Mouse (Mus musculus): ENCODE measurements around the gene Ptgfrn. TPM values are rescaled to one million over a fixed set of nuclear protein-coding genes. Genes with fewer than 3 reads are reported as not detected.

Gene Ptgfrn
- polyA plus RNA-seq, 1 experiment from 2014 or later, result 10.5 TPM

DNA sequence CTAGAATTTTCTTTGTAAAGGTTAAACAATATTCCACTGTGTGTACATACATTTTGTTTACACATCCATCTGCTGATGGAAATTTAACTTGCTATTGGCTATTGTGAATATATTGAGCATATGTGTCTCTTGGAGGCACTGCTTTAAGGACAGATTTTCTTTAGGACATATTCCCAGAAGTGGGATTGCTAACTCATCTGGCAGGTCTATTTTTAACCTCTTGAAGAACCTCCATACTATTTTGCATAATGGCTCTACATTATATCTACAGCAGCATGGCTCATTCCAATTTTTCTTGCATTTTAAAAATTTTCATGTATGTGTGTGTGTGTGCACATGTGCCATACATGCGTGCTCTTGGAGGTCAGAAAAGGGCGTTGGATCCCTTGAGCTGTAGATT is 74.1 kb downstream of the Ptgfrn start:
- H3K9me3 ChIP-seq (ENCODE audit: control insufficient read depth, low read depth, low read length), result no peaks in the 10 kb centered on the region
- no peaks in the 10 kb centered on the region; the same call in 1 of the 2 replicates for H3K36me3 ChIP-seq (ENCODE audit: control insufficient read depth, insufficient read depth, low read length)
- no peak overlapping the region for H3K27ac ChIP-seq (ENCODE audit: low read length)
- no peak for ATAC-seq (ENCODE audit: insufficient number of reproducible peaks, insufficient read depth, low FRiP score, low read depth)
- WGBS, result 100% methylated on average over 2 of the region's 2 CpGs
- H3K27me3 ChIP-seq (ENCODE audit: control insufficient read depth, insufficient read depth, low read length), result no peaks in the 10 kb centered on the region
- H3K4me1 ChIP-seq (ENCODE audit: control insufficient read depth, insufficient read depth, low read length), result peaks cover 8% of the 10 kb centered on the region
- no peak overlapping the region for H3K9ac ChIP-seq (replicated peaks; ENCODE audit: low read depth, low read length)
- H3K4me2 ChIP-seq (replicated peaks; ENCODE audit: low read depth, low read length), result no peak overlapping the region
- no peak overlapping the region for H3K4me3 ChIP-seq (ENCODE audit: low read depth, low read length)

GRCm38 (mm10) chr3:101034509-101034908 is 75.6 kb downstream of the Ptgfrn start:
- 87% methylated on average over 9 of the region's 9 CpGs for WGBS
- ATAC-seq (ENCODE audit: insufficient number of reproducible peaks, insufficient read depth, low FRiP score, low read depth), result no peak
- H3K4me2 ChIP-seq (replicated peaks; ENCODE audit: low read depth, low read length), result no peak overlapping the region
- H3K4me1 ChIP-seq (ENCODE audit: control insufficient read depth, insufficient read depth, low read length), result peaks cover 11% of the 10 kb centered on the region
- no peak overlapping the region for H3K9ac ChIP-seq (replicated peaks; ENCODE audit: low read depth, low read length)
- no peak overlapping the region for H3K4me3 ChIP-seq (ENCODE audit: low read depth, low read length)
- H3K36me3 ChIP-seq (ENCODE audit: control insufficient read depth, insufficient read depth, low read length), result no peaks in the 10 kb centered on the region
- H3K27me3 ChIP-seq (ENCODE audit: control insufficient read depth, insufficient read depth, low read length), result no peaks in the 10 kb centered on the region
- no peak overlapping the region for H3K27ac ChIP-seq (ENCODE audit: low read length)
- H3K9me3 ChIP-seq (ENCODE audit: control insufficient read depth, low read depth, low read length), result no peaks in the 10 kb centered on the region

DNA sequence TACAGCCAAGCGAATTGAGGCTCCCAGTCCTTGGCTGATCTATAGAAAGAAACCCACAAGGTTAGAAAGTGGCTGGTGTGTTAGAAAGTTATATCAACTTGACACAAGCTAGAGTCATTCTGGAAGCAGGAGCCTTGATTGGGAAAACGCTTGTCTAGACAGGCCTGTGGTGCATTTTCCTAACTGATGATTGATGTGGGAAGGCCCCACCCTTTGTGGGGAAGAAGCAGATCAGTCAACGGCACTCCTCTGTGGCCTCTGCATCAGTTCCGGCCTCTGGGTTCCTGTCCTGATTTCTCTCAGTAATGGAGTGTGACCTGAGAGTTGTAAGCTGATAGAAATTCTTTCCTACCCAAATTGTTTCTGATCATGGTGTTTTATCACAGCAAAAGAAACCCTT is 76.4 kb downstream of the Ptgfrn start:
- Histone ChIP-seq H3K27ac (ENCODE audit: low read length) (no peak overlapping the region), H3K9ac (replicated peaks; ENCODE audit: low read depth, low read length) (no peak overlapping the region), H3K4me3 (ENCODE audit: low read depth, low read length) (no peak overlapping the region), H3K36me3 (ENCODE audit: control insufficient read depth, insufficient read depth, low read length) (no peaks in the 10 kb centered on the region), H3K4me1 (ENCODE audit: control insufficient read depth, insufficient read depth, low read length) (peaks cover 11% of the 10 kb centered on the region), H3K27me3 (ENCODE audit: control insufficient read depth, insufficient read depth, low read length) (no peaks in the 10 kb centered on the region), H3K4me2 (replicated peaks; ENCODE audit: low read depth, low read length) (no peak overlapping the region), H3K9me3 (ENCODE audit: control insufficient read depth, low read depth, low read length) (no peaks in the 10 kb centered on the region)
- 40% methylated on average over 4 of the region's 4 CpGs for WGBS
- no peak for ATAC-seq (ENCODE audit: insufficient number of reproducible peaks, insufficient read depth, low FRiP score, low read depth)

DNA sequence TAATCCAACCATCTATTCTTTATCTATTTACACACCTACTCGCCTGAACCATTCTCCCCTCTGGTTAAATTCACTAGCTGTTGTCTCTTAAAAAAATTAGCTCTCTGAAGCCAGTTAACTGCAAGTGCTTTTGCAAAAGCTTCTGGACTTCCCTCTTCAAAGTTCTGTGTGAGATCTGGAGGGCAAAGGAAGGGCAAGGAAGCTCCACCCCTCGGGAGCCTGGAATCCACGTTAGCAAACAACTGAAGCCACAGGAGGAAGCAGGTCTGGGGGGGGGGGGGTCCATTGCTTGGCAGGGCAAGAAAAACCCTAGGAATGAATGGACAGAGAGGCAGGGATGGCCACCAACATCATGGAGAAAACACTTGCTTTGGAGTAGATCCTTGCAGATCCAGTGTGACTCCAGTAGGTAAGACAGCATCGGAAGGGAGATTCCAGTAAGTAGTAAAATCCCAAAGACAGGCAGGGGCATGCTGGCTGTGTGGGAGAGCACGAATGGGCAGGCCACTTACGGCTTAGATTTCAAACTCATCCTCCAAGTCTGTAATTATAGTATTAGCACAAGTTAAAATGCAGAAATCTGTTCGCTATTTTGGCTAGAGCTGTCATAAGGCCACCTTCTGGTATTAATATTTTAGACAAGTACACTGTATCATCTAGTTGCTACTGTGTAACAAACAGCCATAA is 78.5 kb downstream of the Ptgfrn start:
- ATAC-seq (ENCODE audit: insufficient number of reproducible peaks, insufficient read depth, low FRiP score, low read depth), result no peak

GRCm38 (mm10) chr3:101030630-101031029 is 79.4 kb downstream of the Ptgfrn start:
- peaks cover 11% of the 10 kb centered on the region for H3K4me1 ChIP-seq (ENCODE audit: control insufficient read depth, insufficient read depth, low read length)
- WGBS, result 91% methylated on average over 1 of the region's 1 CpGs
- H3K9me3 ChIP-seq (ENCODE audit: control insufficient read depth, low read depth, low read length), result no peaks in the 10 kb centered on the region
- H3K27me3 ChIP-seq (ENCODE audit: control insufficient read depth, insufficient read depth, low read length), result no peaks in the 10 kb centered on the region
- H3K36me3 ChIP-seq (ENCODE audit: control insufficient read depth, insufficient read depth, low read length), result no peaks in the 10 kb centered on the region
- no peak overlapping the region for H3K9ac ChIP-seq (replicated peaks; ENCODE audit: low read depth, low read length)
- no peak for ATAC-seq (ENCODE audit: insufficient number of reproducible peaks, insufficient read depth, low FRiP score, low read depth)
- no peak overlapping the region for H3K4me3 ChIP-seq (ENCODE audit: low read depth, low read length)
- H3K4me2 ChIP-seq (replicated peaks; ENCODE audit: low read depth, low read length), result no peak overlapping the region
- no peak overlapping the region for H3K27ac ChIP-seq (ENCODE audit: low read length)

More for the DNA sequence above, 78.5 kb downstream of the Ptgfrn start:
- H3K27me3 ChIP-seq (ENCODE audit: control insufficient read depth, insufficient read depth, low read length), result no peaks in the 10 kb centered on the region
- H3K36me3 ChIP-seq (ENCODE audit: control insufficient read depth, insufficient read depth, low read length), result no peaks in the 10 kb centered on the region
- peaks cover 11% of the 10 kb centered on the region for H3K4me1 ChIP-seq (ENCODE audit: control insufficient read depth, insufficient read depth, low read length)
- no peak overlapping the region for H3K4me3 ChIP-seq (ENCODE audit: low read depth, low read length)
- H3K9me3 ChIP-seq (ENCODE audit: control insufficient read depth, low read depth, low read length), result no peaks in the 10 kb centered on the region
- peak overlapping the region; percentile 15; the same call in 1 of the 2 replicates for H3K27ac ChIP-seq (ENCODE audit: low read length)
- no peak overlapping the region for H3K4me2 ChIP-seq (replicated peaks; ENCODE audit: low read depth, low read length)
- no peak overlapping the region for H3K9ac ChIP-seq (replicated peaks; ENCODE audit: low read depth, low read length)
- WGBS, result 45% methylated on average over 7 of the region's 7 CpGs

GRCm38 (mm10) chr3:101029339-101029738 is 80.7 kb downstream of the Ptgfrn start, which contains the start of gene Cd101:
Gene Cd101, minus strand, starts transcription at chr3:101029556.
- ATAC-seq (ENCODE audit: insufficient number of reproducible peaks, insufficient read depth, low FRiP score, low read depth), result no peak
- Histone ChIP-seq H3K9ac (replicated peaks; ENCODE audit: low read depth, low read length) (no peak within 1 kb of the TSS), H3K36me3 (ENCODE audit: control insufficient read depth, insufficient read depth, low read length) (no peaks in the 10 kb centered on the region), H3K27ac (ENCODE audit: low read length) (no peak within 1 kb of the TSS), H3K4me2 (replicated peaks; ENCODE audit: low read depth, low read length) (no peak within 1 kb of the TSS), H3K4me1 (ENCODE audit: control insufficient read depth, insufficient read depth, low read length) (peaks cover 11% of the 10 kb centered on the region), H3K9me3 (ENCODE audit: control insufficient read depth, low read depth, low read length) (no peaks in the 10 kb centered on the region), H3K27me3 (ENCODE audit: control insufficient read depth, insufficient read depth, low read length) (no peaks in the 10 kb centered on the region), H3K4me3 (ENCODE audit: low read depth, low read length) (no peak within 1 kb of the TSS)
- WGBS, result 88% methylated on average over 4 of the region's 4 CpGs

GRCm38 (mm10) chr3:101026741-101027140 is 83.3 kb downstream of the Ptgfrn start:
- no peak overlapping the region for H3K4me3 ChIP-seq (ENCODE audit: low read depth, low read length)
- no peaks in the 10 kb centered on the region for H3K9me3 ChIP-seq (ENCODE audit: control insufficient read depth, low read depth, low read length)
- no peak overlapping the region for H3K9ac ChIP-seq (replicated peaks; ENCODE audit: low read depth, low read length)
- no peaks in the 10 kb centered on the region for H3K36me3 ChIP-seq (ENCODE audit: control insufficient read depth, insufficient read depth, low read length)
- H3K27ac ChIP-seq (ENCODE audit: low read length), result no peak overlapping the region
- no peak for ATAC-seq (ENCODE audit: insufficient number of reproducible peaks, insufficient read depth, low FRiP score, low read depth)
- no peak overlapping the region for H3K4me2 ChIP-seq (replicated peaks; ENCODE audit: low read depth, low read length)
- H3K4me1 ChIP-seq (ENCODE audit: control insufficient read depth, insufficient read depth, low read length), result peaks cover 10% of the 10 kb centered on the region
- no peaks in the 10 kb centered on the region for H3K27me3 ChIP-seq (ENCODE audit: control insufficient read depth, insufficient read depth, low read length)
- WGBS, result 85% methylated on average over 1 of the region's 1 CpGs

DNA sequence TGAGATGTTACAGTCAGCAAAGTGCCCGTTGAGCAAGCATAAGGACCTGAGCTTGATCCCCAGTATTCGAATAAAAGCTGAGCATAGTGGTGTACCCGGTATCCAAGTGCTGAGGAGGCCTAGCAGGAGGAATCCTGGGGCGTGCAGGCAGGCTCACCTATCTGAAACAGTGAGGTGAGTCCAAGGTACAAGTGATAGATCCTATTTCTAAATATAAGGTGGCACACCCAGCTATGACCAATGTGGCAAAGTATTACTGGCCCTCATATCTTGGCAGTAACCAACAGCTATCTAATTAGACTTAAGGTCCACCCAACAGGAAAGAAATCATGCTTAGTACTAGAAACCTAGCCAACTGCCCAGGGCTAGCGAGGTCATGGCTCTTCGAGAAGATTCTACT is 87.1 kb downstream of the Ptgfrn start:
- H3K9ac ChIP-seq (replicated peaks; ENCODE audit: low read depth, low read length), result no peak overlapping the region
- no peak overlapping the region for H3K27ac ChIP-seq (ENCODE audit: low read length)
- no peaks in the 10 kb centered on the region for H3K4me1 ChIP-seq (ENCODE audit: control insufficient read depth, insufficient read depth, low read length)
- H3K27me3 ChIP-seq (ENCODE audit: control insufficient read depth, insufficient read depth, low read length), result no peaks in the 10 kb centered on the region
- no peak for ATAC-seq (ENCODE audit: insufficient number of reproducible peaks, insufficient read depth, low FRiP score, low read depth)
- no peaks in the 10 kb centered on the region for H3K9me3 ChIP-seq (ENCODE audit: control insufficient read depth, low read depth, low read length)
- H3K36me3 ChIP-seq (ENCODE audit: control insufficient read depth, insufficient read depth, low read length), result no peaks in the 10 kb centered on the region
- no peak overlapping the region for H3K4me3 ChIP-seq (ENCODE audit: low read depth, low read length)
- H3K4me2 ChIP-seq (replicated peaks; ENCODE audit: low read depth, low read length), result no peak overlapping the region
- WGBS, result 87% methylated on average over 6 of the region's 6 CpGs

All from stomach, embryonic 14.5 days (tissue).